Mouse (Mus musculus) bone marrow macrophage, adult 2 months (primary cell): ENCODE results near the gene Trdmt1.

Experiments
- CTCF ChIP-seq: IDR thresholded peaks from 2 replicates; pipeline ENCODE4 v1.5.1; 2012; ENCODE audit warnings: low read depth, mild to moderate bottlenecking, low read length, moderate library complexity
- POLR2A ChIP-seq: IDR thresholded peaks from 2 replicates; pipeline ENCODE4 v1.6.1; 2012; ENCODE audit warnings: mild to moderate bottlenecking, low read depth, low read length, borderline replicate concordance

GRCm38 (mm10) chr2:13484566-13484965 lies 59.9 kb downstream of the Trdmt1 start:
- TF ChIP-seq CTCF (no peak), POLR2A (no peak)
